In genomic region chr4:58423276-58423930, GRCm38 (mm10) we compare ENCODE assay signal across 13 mouse cellular contexts.
DNase-seq lines count a peak whose midpoint lies in the region; ATAC-seq lines count a peak whose summit lies in the region.
"Had no signal": no experiment of that assay in that cellular context is flagged by ENCODE, and none has a peak within 500 bp of the region (broad histone marks: within the 10 kb centered on the region; RNA-seq: fewer than 3 reads in every experiment).

No protein-coding gene starts in this region.

- H3K9me3 ChIP-seq in lung, embryonic 15.5 days, result no peaks in the 10 kb centered on the region
- H3K9me3 ChIP-seq in embryonic facial prominence, embryonic 15.5 days (replicated peaks), result no peaks in the 10 kb centered on the region
- peaks cover 4% of the 10 kb centered on the region; the same call in 1 of the 2 replicates for H3K9me3 ChIP-seq in intestine, embryonic 16.5 days (ENCODE audit: control insufficient read depth, low read length)
- H3K9me3 ChIP-seq: midbrain, embryonic 10.5 days had no signal

- H3K4me2 ChIP-seq in lung, embryonic 15.5 days, result peak overlapping the region; percentile 20; the same call in 1 of the 2 replicates
- peak overlapping the region; percentile 34 for H3K4me2 ChIP-seq in embryonic facial prominence, embryonic 15.5 days (replicated peaks)
- no peak overlapping the region for H3K4me2 ChIP-seq in intestine, embryonic 16.5 days (ENCODE audit: low read depth, low read length)

- H3K4me1 ChIP-seq in lung, embryonic 15.5 days, result 0 out of 2 replicates have a peak, but pooled peaks cover 3% of the 10 kb centered on the region
- H3K4me1 ChIP-seq in embryonic facial prominence, embryonic 15.5 days, result peaks cover 6% of the 10 kb centered on the region; the same call in 1 of the 2 replicates
- H3K4me1 ChIP-seq in intestine, embryonic 16.5 days (ENCODE audit: control insufficient read depth, insufficient read depth, low read length), result no peaks in the 10 kb centered on the region
- H3K4me1 ChIP-seq: midbrain, embryonic 10.5 days had no signal

- peak; percentile 88 for DNase-seq in heart, adult 11 months
- no peak for DNase-seq in heart, adult 8-10 months (ENCODE audit: low spot score)
- DNase-seq in lung, postnatal 25 days (ENCODE audit: low spot score), result no peak
- no peak for DNase-seq in kidney, adult 11 months
- DNase-seq: gastrocnemius, postnatal 14 days; right cerebral cortex, adult 18-20 months had no signal

- no peaks in the 10 kb centered on the region for H3K27me3 ChIP-seq in lung, embryonic 15.5 days
- H3K27me3 ChIP-seq in embryonic facial prominence, embryonic 15.5 days, result no peaks in the 10 kb centered on the region
- H3K27me3 ChIP-seq in intestine, embryonic 16.5 days (replicated peaks; ENCODE audit: control insufficient read depth, insufficient read depth, low read length), result no peaks in the 10 kb centered on the region

- ATAC-seq in lung, embryonic 15.5 days (ENCODE audit: borderline replicate concordance, extremely low read depth, low FRiP score, low TSS enrichment), result no peak
- no peak; the same call in 1 of the 2 replicates for ATAC-seq in embryonic facial prominence, embryonic 15.5 days (ENCODE audit: insufficient number of reproducible peaks, low FRiP score, low TSS enrichment, low read depth)
- no peak for ATAC-seq in intestine, embryonic 16.5 days
- no peak for ATAC-seq in erythroid progenitor cell, adult 5-6 weeks (replicated peaks; ENCODE audit: low FRiP score, poor library complexity, severe bottlenecking)
- ATAC-seq: CD4-positive, CD25-positive, alpha-beta regulatory T cell, adult 4 months had no signal

- no peak overlapping the region for H3K27ac ChIP-seq in lung, embryonic 15.5 days
- H3K27ac ChIP-seq in embryonic facial prominence, embryonic 15.5 days (replicated peaks), result no peak overlapping the region
- H3K27ac ChIP-seq in intestine, embryonic 16.5 days (ENCODE audit: low read length), result no peak overlapping the region
- H3K27ac ChIP-seq: layer of hippocampus, adult 2 months; midbrain, embryonic 10.5 days had no signal

- H3K4me3 ChIP-seq in lung, embryonic 15.5 days, result no peak overlapping the region
- H3K4me3 ChIP-seq in embryonic facial prominence, embryonic 15.5 days (replicated peaks), result no peak overlapping the region
- no peak overlapping the region for H3K4me3 ChIP-seq in intestine, embryonic 16.5 days (ENCODE audit: low read length)
- H3K4me3 ChIP-seq: layer of hippocampus, adult 2 months; midbrain, embryonic 10.5 days had no signal

- WGBS in lung, embryonic 15.5 days, result 46% methylated on average over 9 of the region's 9 CpGs
- 26% methylated on average over 9 of the region's 9 CpGs for WGBS in embryonic facial prominence, embryonic 15.5 days
- 58% methylated on average over 9 of the region's 9 CpGs for WGBS in intestine, embryonic 16.5 days

- no peak overlapping the region for H3K9ac ChIP-seq in lung, embryonic 15.5 days
- no peak overlapping the region for H3K9ac ChIP-seq in embryonic facial prominence, embryonic 15.5 days
- H3K9ac ChIP-seq in intestine, embryonic 16.5 days (ENCODE audit: low read depth, low read length), result no peak overlapping the region

- no peaks in the 10 kb centered on the region for H3K36me3 ChIP-seq in lung, embryonic 15.5 days
- no peaks in the 10 kb centered on the region for H3K36me3 ChIP-seq in embryonic facial prominence, embryonic 15.5 days
- no peaks in the 10 kb centered on the region for H3K36me3 ChIP-seq in intestine, embryonic 16.5 days (ENCODE audit: control insufficient read depth, insufficient read depth, low read length)
- H3K36me3 ChIP-seq: midbrain, embryonic 10.5 days had no signal
